Comparison of ENCODE assay signal across 30 mouse cellular contexts in genomic region chr2:118341295-118341694, GRCm38 (mm10). TPM values are rescaled to one million over a fixed set of nuclear protein-coding genes. Genes with fewer than 3 reads are reported as not detected.
A peak's percentile ranks its signal among the peaks of the same experiment; 100 is the strongest.
DNase-seq lines count a peak whose midpoint lies in the region; ATAC-seq lines count a peak whose summit lies in the region.
"Had no signal": no experiment of that assay in that cellular context is flagged by ENCODE, and none has a peak within 500 bp of the region (broad histone marks: within the 10 kb centered on the region; RNA-seq: fewer than 3 reads in every experiment).

No protein-coding gene starts in this region.

- H3K4me1 ChIP-seq in kidney, embryonic 16.5 days (ENCODE audit: insufficient read depth, low read length): no peaks in the 10 kb centered on the region
- H3K4me1 ChIP-seq in hindbrain, embryonic 11.5 days (replicated peaks; ENCODE audit: control insufficient read depth, insufficient read depth, low read length): no peaks in the 10 kb centered on the region
- H3K4me1 ChIP-seq: embryonic facial prominence, embryonic 12.5 days; embryonic facial prominence, embryonic 15.5 days; heart, embryonic 10.5 days; heart, embryonic 13.5 days; hindbrain, embryonic 15.5 days had no signal

- no peaks in the 10 kb centered on the region for H3K36me3 ChIP-seq in kidney, embryonic 16.5 days (ENCODE audit: insufficient read depth, low read length)
- no peaks in the 10 kb centered on the region for H3K36me3 ChIP-seq in hindbrain, embryonic 11.5 days (ENCODE audit: control insufficient read depth, insufficient read depth, low read length)
- H3K36me3 ChIP-seq: embryonic facial prominence, embryonic 12.5 days; embryonic facial prominence, embryonic 15.5 days; forebrain, embryonic 12.5 days; heart, embryonic 10.5 days; heart, embryonic 13.5 days; hindbrain, embryonic 12.5 days; hindbrain, embryonic 15.5 days had no signal

- H3K9ac ChIP-seq in kidney, embryonic 16.5 days (replicated peaks; ENCODE audit: low read length): no peak overlapping the region
- no peak overlapping the region for H3K9ac ChIP-seq in hindbrain, embryonic 11.5 days (ENCODE audit: low read depth, low read length)
- H3K9ac ChIP-seq: embryonic facial prominence, embryonic 12.5 days; embryonic facial prominence, embryonic 15.5 days; forebrain, embryonic 12.5 days; heart, embryonic 13.5 days; hindbrain, embryonic 12.5 days; hindbrain, embryonic 15.5 days had no signal

- H3K27me3 ChIP-seq in kidney, embryonic 16.5 days (ENCODE audit: insufficient read depth, low read length): no peaks in the 10 kb centered on the region
- H3K27me3 ChIP-seq in hindbrain, embryonic 11.5 days (ENCODE audit: control insufficient read depth, insufficient read depth, low read length): no peaks in the 10 kb centered on the region
- H3K27me3 ChIP-seq: embryonic facial prominence, embryonic 12.5 days; embryonic facial prominence, embryonic 15.5 days; forebrain, embryonic 12.5 days; heart, embryonic 13.5 days; hindbrain, embryonic 12.5 days; hindbrain, embryonic 15.5 days; Patski had no signal

- H3K4me2 ChIP-seq in kidney, embryonic 16.5 days (replicated peaks; ENCODE audit: low read depth, low read length): no peak overlapping the region
- H3K4me2 ChIP-seq in hindbrain, embryonic 11.5 days (replicated peaks; ENCODE audit: low read depth, low read length): no peak overlapping the region
- H3K4me2 ChIP-seq: embryonic facial prominence, embryonic 12.5 days; embryonic facial prominence, embryonic 15.5 days; forebrain, embryonic 12.5 days; heart, embryonic 13.5 days; hindbrain, embryonic 12.5 days; hindbrain, embryonic 15.5 days had no signal

- no peak overlapping the region for H3K27ac ChIP-seq in kidney, embryonic 16.5 days (ENCODE audit: low read length)
- H3K27ac ChIP-seq in hindbrain, embryonic 11.5 days (ENCODE audit: low read depth, low read length): no peak overlapping the region
- H3K27ac ChIP-seq: embryonic facial prominence, embryonic 12.5 days; embryonic facial prominence, embryonic 15.5 days; forebrain, embryonic 12.5 days; heart, adult 2 months; heart, embryonic 10.5 days; heart, embryonic 13.5 days; hindbrain, embryonic 12.5 days; hindbrain, embryonic 15.5 days had no signal

- DNase-seq in kidney, postnatal 25 days: no peak
- peak; percentile 29 for DNase-seq in lung, postnatal 25 days (ENCODE audit: low spot score)
- DNase-seq in lung, postnatal 14 days: no peak
- DNase-seq in 3T3-L1 (ENCODE audit: low read depth, low spot score) (peak; percentile 30), NIH3T3 (ENCODE audit: low read depth) (peak; percentile 43)
- DNase-seq in layer of hippocampus, adult 9-10 months (ENCODE audit: low spot score): no peak
- DNase-seq in hindbrain, embryonic 11.5 days (ENCODE audit: low spot score): no peak
- DNase-seq: adrenal gland, adult 2 months; adrenal gland, postnatal 14 days; cerebellum, adult 11 months; cerebellum, adult 2 months; cerebellum, adult 9-11 months; cerebellum, postnatal 25 days; gastrocnemius, postnatal 10 days; gastrocnemius, postnatal 36 days; heart, adult 2 months; heart, postnatal 14 days; heart, postnatal 4 days had no signal

- H3K4me3 ChIP-seq in kidney, embryonic 16.5 days (ENCODE audit: low read length): no peak overlapping the region
- H3K4me3 ChIP-seq in hindbrain, embryonic 11.5 days (ENCODE audit: low read depth, low read length): no peak overlapping the region
- H3K4me3 ChIP-seq: embryonic facial prominence, embryonic 12.5 days; embryonic facial prominence, embryonic 15.5 days; erythroblast, embryonic 14.5 days; forebrain, embryonic 12.5 days; heart, adult 2 months; heart, embryonic 10.5 days; heart, embryonic 13.5 days; hindbrain, embryonic 12.5 days; hindbrain, embryonic 15.5 days had no signal

- ATAC-seq in kidney, embryonic 16.5 days (ENCODE audit: low FRiP score, low TSS enrichment): peak; percentile 31; the same call in 1 of the 2 replicates
- no peak for ATAC-seq in hindbrain, embryonic 11.5 days (ENCODE audit: low FRiP score)
- ATAC-seq: CD4-positive, CD25-positive, alpha-beta regulatory T cell, adult 4 months; forebrain, embryonic 16.5 days; Patski had no signal

- no peaks in the 10 kb centered on the region for H3K9me3 ChIP-seq in kidney, embryonic 16.5 days (ENCODE audit: low read length)
- no peaks in the 10 kb centered on the region for H3K9me3 ChIP-seq in hindbrain, embryonic 11.5 days (ENCODE audit: control insufficient read depth, low read length)
- H3K9me3 ChIP-seq: embryonic facial prominence, embryonic 12.5 days; embryonic facial prominence, embryonic 15.5 days; forebrain, embryonic 12.5 days; heart, embryonic 10.5 days; heart, embryonic 13.5 days; hindbrain, embryonic 12.5 days; hindbrain, embryonic 15.5 days had no signal

- WGBS in kidney, embryonic 16.5 days: 64% methylated on average over 7 of the region's 7 CpGs
- whole genome bisulfite sequencing in hindbrain, embryonic 11.5 days: 87% methylated on average over 7 of the region's 7 CpGs

RNA-seq across cellular contexts. Expression of gene Gpr176, which starts 31.9 kb away (rescaled TPM):
- 1.4 and 1.5 TPM in 2 replicates for polyA plus RNA-seq in kidney, embryonic 16.5 days (2015; fragmentation: Nextera tagmentation; extraction: Ambion mirVana)
- polyA plus RNA-seq in hindbrain, embryonic 11.5 days (2014; fragmentation: Nextera tagmentation; extraction: Ambion mirVana): 0.59 and 0.82 TPM in 2 replicates
- polyA plus RNA-seq: erythroblast, embryonic 14.5 days had no signal

RNA-seq across cellular contexts. Expression of gene Eif2ak4, which starts 47.1 kb away (rescaled TPM):
- 12.5 and 13.4 TPM in 2 replicates for polyA plus RNA-seq in kidney, embryonic 16.5 days (2015; fragmentation: Nextera tagmentation; extraction: Ambion mirVana)
- 11.0 and 11.7 TPM in 2 replicates for polyA plus RNA-seq in hindbrain, embryonic 11.5 days (2014; fragmentation: Nextera tagmentation; extraction: Ambion mirVana)

Comparison
In these comparisons a context has a peak if more than half of its experiments do, and no peak if none do; other contexts are left out.
1. DNase-seq: peak in lung, postnatal 25 days (single experiment), 3T3-L1 (single experiment) and NIH3T3 (single experiment); none in kidney, postnatal 25 days (0 of 2), lung, postnatal 14 days (single experiment), layer of hippocampus, adult 9-10 months (single experiment) and hindbrain, embryonic 11.5 days (single experiment).